Mouse (Mus musculus) Muller cell, postnatal 12 days (primary cell): ENCODE data around the gene Osbpl3.

Experiments used
- DNase-seq: peaks from one replicate; pipeline ENCODE4 v3.0.0-alpha.2; 2015; ENCODE audit errors: inconsistent ontology term

Gene Osbpl3

GRCm38 (mm10) chr6:50455829-50456469 lies at the start of gene Osbpl3:
Gene Osbpl3, minus strand, starts transcription at chr6:50456201.
- peak; percentile 99 for DNase-seq

- DNase-seq, result no peak
These were observed 49.5 kb upstream of the Osbpl3 start for GRCm38 (mm10) chr6:50505531-50505930.

GRCm38 (mm10) chr6:50504711-50505110 lies 48.7 kb upstream of the Osbpl3 start:
- DNase-seq, result no peak

GRCm38 (mm10) chr6:50503779-50504178 lies 47.8 kb upstream of the Osbpl3 start:
- no peak for DNase-seq

GRCm38 (mm10) chr6:50503031-50503430 lies 47.0 kb upstream of the Osbpl3 start:
- no peak for DNase-seq

- DNase-seq, result peak; percentile 15
These were observed 42.3 kb upstream of the Osbpl3 start for GRCm38 (mm10) chr6:50498346-50498745.

GRCm38 (mm10) chr6:50490519-50490918 lies 34.5 kb upstream of the Osbpl3 start:
- DNase-seq, result no peak

- no peak for DNase-seq
These were observed 33.4 kb upstream of the Osbpl3 start for GRCm38 (mm10) chr6:50489380-50489779.

- DNase-seq, result no peak
These were observed 30.3 kb upstream of the Osbpl3 start for GRCm38 (mm10) chr6:50486035-50486902.

- DNase-seq, result no peak
These were observed 27.4 kb upstream of the Osbpl3 start for GRCm38 (mm10) chr6:50483426-50483825.

GRCm38 (mm10) chr6:50481460-50481859 lies 25.5 kb upstream of the Osbpl3 start:
- no peak for DNase-seq

GRCm38 (mm10) chr6:50466451-50466850 lies 10.4 kb upstream of the Osbpl3 start:
- no peak for DNase-seq

GRCm38 (mm10) chr6:50464690-50465485 lies 8.9 kb upstream of the Osbpl3 start:
- no peak for DNase-seq

GRCm38 (mm10) chr6:50462026-50462425 lies 6.0 kb upstream of the Osbpl3 start:
- DNase-seq, result no peak

- no peak for DNase-seq
These were observed 5.6 kb upstream of the Osbpl3 start for GRCm38 (mm10) chr6:50461585-50461984.

- no peak for DNase-seq
These were observed 4.6 kb upstream of the Osbpl3 start for GRCm38 (mm10) chr6:50460646-50461045.

GRCm38 (mm10) chr6:50460246-50460645 lies 4.2 kb upstream of the Osbpl3 start:
- no peak for DNase-seq

GRCm38 (mm10) chr6:50459271-50459670 lies 3.3 kb upstream of the Osbpl3 start:
- no peak for DNase-seq

- no peak for DNase-seq
These were observed 1.7 kb upstream of the Osbpl3 start for GRCm38 (mm10) chr6:50457551-50458348.

GRCm38 (mm10) chr6:50456706-50457105 lies 705 bp upstream of the Osbpl3 start:
- peak; percentile 65 for DNase-seq

GRCm38 (mm10) chr6:50455102-50455828 lies 736 bp downstream of the Osbpl3 start:
- DNase-seq, result peak; percentile 52
